Mouse (Mus musculus) limb, embryonic 14.5 days (tissue): ENCODE results near the gene Chtf18. TPM values are rescaled to one million over a fixed set of nuclear protein-coding genes. Genes with fewer than 3 reads are reported as not detected.

ENCODE experiments used
- ATAC-seq: fragments of 200-750 bp; cut with Nextera tagmentation; 2 replicates; pipeline ENCODE4 v1.8.0; 2017; ENCODE audit warnings: low read depth, moderate number of reproducible peaks, moderate TSS enrichment; ENCODE audit not compliant: low FRiP score
- DNase-seq: peaks from one replicate; pipeline ENCODE4 v3.0.0-alpha.2; 2015; ENCODE audit warnings: low spot score
- H3K27ac ChIP-seq: fragments of 300-500 bp; sonication (generic); replicated peaks from 2 replicates; pipeline ENCODE4 v1.5.1; 2014; ENCODE audit warnings: low read depth, mild to moderate bottlenecking, low read length, moderate library complexity, mixed read lengths
- H3K27me3 ChIP-seq: fragments of 300-500 bp; sonication (generic); 2 replicates; pipeline ENCODE4 v1.6.1; 2014; ENCODE audit warnings: low read length, mixed read lengths; ENCODE audit not compliant: control insufficient read depth, insufficient read depth
- H3K36me3 ChIP-seq: fragments of 300-500 bp; sonication (generic); 2 replicates; pipeline ENCODE4 v1.6.1; 2014; ENCODE audit warnings: mild to moderate bottlenecking, low read length, moderate library complexity, mixed read lengths; ENCODE audit not compliant: control insufficient read depth, insufficient read depth
- H3K4me1 ChIP-seq: fragments of 300-500 bp; sonication (generic); 2 replicates; pipeline ENCODE4 v1.6.1; 2014; ENCODE audit warnings: antibody characterized with exemption, low read length, mixed read lengths; ENCODE audit not compliant: control insufficient read depth, insufficient read depth
- H3K4me2 ChIP-seq: fragments of 300-500 bp; sonication (generic); replicated peaks from 2 replicates; pipeline ENCODE4 v1.6.1; 2014; ENCODE audit warnings: low read depth, mild to moderate bottlenecking, low read length, moderate library complexity; ENCODE audit not compliant: severe bottlenecking
- H3K4me3 ChIP-seq: fragments of 300-500 bp; sonication (generic); replicated peaks from 2 replicates; pipeline ENCODE4 v1.5.1; 2014; ENCODE audit warnings: low read length
- H3K9ac ChIP-seq: fragments of 300-500 bp; sonication (generic); 2 replicates; pipeline ENCODE4 v1.6.1; 2014; ENCODE audit warnings: mild to moderate bottlenecking, low read depth, low read length, moderate library complexity; ENCODE audit not compliant: severe bottlenecking
- H3K9me3 ChIP-seq: fragments of 300-500 bp; sonication (generic); 2 replicates; pipeline ENCODE4 v1.6.1; 2016; ENCODE audit warnings: low read length; ENCODE audit not compliant: control insufficient read depth
- POLR2A ChIP-seq: fragments of 200-500 bp; IDR thresholded peaks from 2 replicates; pipeline ENCODE4 v1.8.0; 2012; ENCODE audit warnings: inconsistent platforms, mild to moderate bottlenecking, moderate library complexity, borderline replicate concordance; ENCODE audit not compliant: insufficient read depth, insufficient read length; ENCODE audit errors: extremely low read depth
- WGBS: fragments of 180-500 bp; shearing (Covaris S2); extraction: QIAGEN DNeasy Blood & Tissue Kit; methylation state at CpG from one replicate; pipeline ENCODE4 v1.1.7; 2014; 5-methylcytosine and 5-hydroxymethylcytosine counted together
- polyA plus RNA-seq, 2 experiments: library from polyadenylated mRNA; depleted of rRNA in 1 of 2; stranded (reverse) in 1 of 2; unstranded in 1 of 2; fragments of >200 nt; fragmentation: Nextera tagmentation in 1 of 2; extraction: Ambion mirVana in 1 of 2; gene quantifications; 2 replicates each; pipeline versions ENCODE4 v1.2.1 to v1.2.3; 2012 to 2014

Gene Chtf18
- polyA plus RNA-seq (2012; rRNA removed) (34.5 and 34.6 TPM in 2 replicates), polyA plus RNA-seq (2014; fragmentation: Nextera tagmentation; extraction: Ambion mirVana) (14.7 and 16.1 TPM in 2 replicates)

DNA sequence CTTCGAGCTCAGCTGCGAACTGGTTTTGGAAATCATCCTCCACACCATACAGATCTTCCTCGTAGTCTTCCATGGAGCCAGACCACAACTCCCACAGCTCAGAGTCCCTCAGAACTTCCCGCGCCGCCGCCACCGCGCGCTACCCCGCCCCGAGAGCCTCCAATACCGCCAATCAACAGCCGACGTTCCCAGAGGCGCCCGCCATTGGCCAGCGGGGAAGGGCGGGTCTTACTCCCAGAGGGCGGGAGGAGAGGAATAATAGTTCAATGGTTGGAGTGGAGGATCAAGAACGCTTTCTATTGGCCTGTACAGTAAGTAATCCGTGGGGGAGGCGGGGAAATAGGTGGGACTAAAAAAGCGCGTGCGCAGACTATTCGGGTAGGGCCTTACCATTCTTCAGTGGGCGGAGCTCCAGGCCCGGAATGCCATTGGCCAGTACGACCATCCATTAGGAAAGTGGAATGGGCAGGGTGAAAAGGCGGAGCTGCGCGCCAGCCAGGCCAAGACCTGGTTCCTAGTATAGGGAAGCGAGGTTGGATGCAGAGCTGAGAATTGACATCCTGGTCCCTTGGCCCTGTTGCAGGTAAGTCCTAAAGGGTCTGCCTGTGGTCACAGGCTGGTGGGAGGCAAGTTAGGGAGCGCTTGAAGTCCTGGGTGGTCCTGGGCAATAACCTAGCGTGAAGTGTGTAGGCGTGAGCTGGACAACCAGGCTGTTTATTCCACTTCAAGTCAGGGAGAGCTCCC lies at the start of gene Chtf18, which contains the start of gene Rpusd1:
Gene Chtf18 (minus strand): TSS at position 155 of the 744 bp plus-strand sequence.
Gene Rpusd1 (plus strand): TSS at position 406 of the 744 bp plus-strand sequence.
- peak within 1 kb of the TSS; percentile 84 for H3K9ac ChIP-seq
- H3K4me2 ChIP-seq = peak within 1 kb of the TSS; percentile 96
- H3K27me3 ChIP-seq = no peaks in the 10 kb centered on the region
- TF ChIP-seq POLR2A = peak; percentile 65; the same call in 1 of the 2 replicates
- ATAC-seq = peak; percentile 99
- DNase-seq = peak; percentile 100
- peak within 1 kb of the TSS; percentile 9; the same call in 1 of the 2 replicates for H3K27ac ChIP-seq
- H3K36me3 ChIP-seq = peaks cover 18% of the 10 kb centered on the region
- WGBS = under 1% methylated on average over 37 of the region's 37 CpGs
- H3K4me1 ChIP-seq = peaks cover 12% of the 10 kb centered on the region
- H3K4me3 ChIP-seq = peak within 1 kb of the TSS; percentile 57
- H3K9me3 ChIP-seq = no peaks in the 10 kb centered on the region

DNA sequence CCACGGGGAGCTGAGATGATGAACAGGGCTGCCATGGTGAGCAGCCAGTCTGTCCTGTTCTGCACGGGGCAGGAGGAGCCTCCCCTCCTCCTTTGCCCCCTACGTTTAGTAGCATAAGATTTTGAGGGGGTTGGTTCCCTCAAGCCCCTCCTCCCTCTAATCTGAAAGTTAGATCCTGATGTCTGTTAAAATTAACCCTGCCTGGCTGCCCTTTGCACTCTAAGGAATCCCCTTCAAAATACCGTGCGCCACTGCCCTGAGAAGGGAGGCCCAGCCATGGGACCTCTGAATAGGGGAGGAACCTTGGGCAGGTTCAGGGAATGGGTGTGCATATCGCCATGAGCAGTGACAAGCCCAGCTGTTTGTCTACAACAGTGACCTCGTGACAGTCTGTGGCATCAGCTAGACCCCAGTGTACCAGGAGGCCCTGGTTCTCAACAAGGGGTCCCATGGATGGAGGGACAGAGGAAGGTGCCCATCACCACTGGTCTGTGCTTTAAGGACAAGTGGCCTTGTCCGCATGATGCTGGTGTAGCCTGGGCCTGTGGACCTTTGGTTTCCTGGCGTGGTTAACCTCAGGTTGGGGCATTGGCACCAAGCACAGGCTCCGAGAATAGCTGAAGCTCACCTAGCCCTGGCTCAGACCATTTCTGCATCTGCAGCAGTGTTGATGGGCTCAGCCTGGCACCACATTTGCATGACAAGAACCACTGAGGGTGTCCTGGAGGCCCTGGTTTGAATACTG lies 48.3 kb upstream of the Chtf18 start:
- DNase-seq = no peak
- WGBS = 82% methylated on average over 10 of the region's 10 CpGs
- no peaks in the 10 kb centered on the region for H3K27me3 ChIP-seq
- H3K4me1 ChIP-seq = peaks cover 5% of the 10 kb centered on the region
- peaks cover 9% of the 10 kb centered on the region for H3K36me3 ChIP-seq
- H3K4me2 ChIP-seq = no peak overlapping the region
- ATAC-seq = no peak
- no peak overlapping the region for H3K27ac ChIP-seq
- no peak for TF ChIP-seq POLR2A
- no peak overlapping the region for H3K9ac ChIP-seq
- H3K4me3 ChIP-seq = no peak overlapping the region
- H3K9me3 ChIP-seq = no peaks in the 10 kb centered on the region

DNA sequence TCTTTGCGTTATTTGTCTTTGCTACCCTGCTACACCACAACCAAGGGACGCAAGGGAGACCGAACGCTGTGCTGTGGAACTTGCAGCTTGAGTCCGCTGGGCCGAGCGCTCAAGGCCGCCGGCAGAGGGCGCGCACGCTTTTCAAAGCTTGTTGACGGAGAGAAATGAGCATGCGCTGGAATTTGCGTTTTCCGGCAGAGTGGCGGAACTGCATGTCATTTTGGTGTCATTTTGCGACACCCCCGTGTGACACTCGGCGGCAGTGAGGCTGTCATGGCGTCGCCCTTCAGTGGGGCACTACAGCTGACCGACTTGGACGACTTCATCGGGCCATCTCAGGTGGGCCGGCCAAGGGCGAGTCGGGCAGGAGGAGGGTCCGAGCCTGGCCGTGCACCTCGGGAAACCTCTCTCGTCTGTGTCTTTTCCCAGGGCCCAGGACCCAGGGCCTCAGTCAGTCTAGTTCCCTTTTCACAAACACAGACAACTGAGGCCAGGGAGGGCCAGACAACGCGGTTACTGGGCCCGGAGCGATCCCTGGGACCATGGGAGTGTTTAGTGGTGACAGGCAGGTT lies 46.4 kb upstream of the Chtf18 start, which contains the start of gene Narfl:
Gene Narfl (plus strand): TSS at position 228 of the 572 bp plus-strand sequence.
- Histone ChIP-seq H3K4me3 (peak within 1 kb of the TSS; percentile 69), H3K4me1 (peaks cover 5% of the 10 kb centered on the region), H3K9ac (peak within 1 kb of the TSS; percentile 77), H3K27me3 (no peaks in the 10 kb centered on the region), H3K4me2 (peak within 1 kb of the TSS; percentile 80), H3K36me3 (peaks cover 9% of the 10 kb centered on the region), H3K27ac (no peak within 1 kb of the TSS), H3K9me3 (no peaks in the 10 kb centered on the region)
- DNase-seq = peak; percentile 96
- peak; percentile 87 for ATAC-seq
- WGBS = under 1% methylated on average over 37 of the region's 37 CpGs
- peak; percentile 53; the same call in 1 of the 2 replicates for TF ChIP-seq POLR2A

DNA sequence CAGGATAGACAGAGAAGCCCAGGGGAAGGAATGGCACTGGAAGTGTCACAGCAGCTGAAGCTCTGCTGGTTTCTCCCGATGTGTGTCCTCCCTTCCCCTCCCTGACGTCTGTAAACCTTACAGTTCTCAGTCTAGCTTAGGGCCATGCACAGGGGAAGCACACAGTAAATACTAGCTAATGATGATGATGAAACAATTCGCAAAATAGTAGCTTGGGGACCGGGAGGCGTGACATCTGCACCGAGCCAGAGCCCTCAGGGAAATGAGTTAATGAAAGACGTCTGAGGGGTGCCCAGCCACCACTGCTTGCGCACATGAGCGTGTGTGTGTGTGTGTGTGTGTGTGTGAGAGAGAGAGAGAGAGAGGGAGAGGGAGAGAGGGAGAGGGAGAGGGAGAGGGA lies 42.1 kb upstream of the Chtf18 start:
- TF ChIP-seq POLR2A = no peak
- Histone ChIP-seq H3K9ac (no peak overlapping the region), H3K27me3 (no peaks in the 10 kb centered on the region), H3K9me3 (no peaks in the 10 kb centered on the region), H3K27ac (no peak overlapping the region), H3K4me2 (no peak overlapping the region), H3K4me3 (no peak overlapping the region), H3K4me1 (peaks cover 3% of the 10 kb centered on the region), H3K36me3 (no peaks in the 10 kb centered on the region)
- 28% methylated on average over 9 of the region's 9 CpGs for WGBS
- ATAC-seq = no peak
- DNase-seq = no peak

DNA sequence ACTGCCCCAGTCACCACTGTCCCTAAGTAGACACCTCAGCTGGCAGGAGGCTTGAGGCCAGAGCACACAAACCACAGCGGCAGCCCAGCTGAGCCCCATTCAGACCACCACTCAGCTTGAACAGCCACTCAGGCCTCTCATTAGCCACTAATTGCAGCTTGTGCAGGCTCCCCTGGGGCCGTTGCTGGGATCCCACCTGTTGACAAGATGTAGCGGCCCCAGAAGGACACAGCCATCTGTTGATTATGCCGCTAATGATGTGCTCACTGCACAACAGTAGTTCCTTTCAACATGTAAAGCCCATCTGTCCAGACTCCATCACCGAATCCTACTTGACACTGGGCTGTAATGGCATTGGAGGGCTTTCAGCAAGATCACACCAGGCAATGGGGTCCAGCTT lies 38.7 kb upstream of the Chtf18 start:
- DNase-seq (no peak), ATAC-seq (no peak)
- H3K4me3 ChIP-seq = no peak overlapping the region
- no peak overlapping the region for H3K27ac ChIP-seq
- H3K9ac ChIP-seq = no peak overlapping the region
- H3K36me3 ChIP-seq = no peaks in the 10 kb centered on the region
- WGBS = 8% methylated on average over 5 of the region's 5 CpGs
- no peaks in the 10 kb centered on the region for H3K27me3 ChIP-seq
- H3K9me3 ChIP-seq = no peaks in the 10 kb centered on the region
- no peak overlapping the region for H3K4me2 ChIP-seq
- H3K4me1 ChIP-seq = no peaks in the 10 kb centered on the region
- TF ChIP-seq POLR2A = no peak
